Mouse (Mus musculus) brain, adult 10 weeks (tissue): ENCODE data around the gene Ripk1. TPM values are rescaled to one million over a fixed set of nuclear protein-coding genes. Genes with fewer than 3 reads are reported as not detected.

Source experiments
- polyA plus RNA-seq: library from polyadenylated mRNA; stranded (reverse); fragments of 350-450 nt; fragmentation: Illumina TruSeq; extraction: RNeasy Lipid Tissue Mini Kit (QIAGEN cat#74804); gene quantifications from one replicate; pipeline ENCODE4 v1.2.3, GENCODE M21; 2015; ENCODE audit warnings: low read depth, low replicate concordance

Ripk1 gene
- polyA plus RNA-seq = 3.6 TPM

DNA sequence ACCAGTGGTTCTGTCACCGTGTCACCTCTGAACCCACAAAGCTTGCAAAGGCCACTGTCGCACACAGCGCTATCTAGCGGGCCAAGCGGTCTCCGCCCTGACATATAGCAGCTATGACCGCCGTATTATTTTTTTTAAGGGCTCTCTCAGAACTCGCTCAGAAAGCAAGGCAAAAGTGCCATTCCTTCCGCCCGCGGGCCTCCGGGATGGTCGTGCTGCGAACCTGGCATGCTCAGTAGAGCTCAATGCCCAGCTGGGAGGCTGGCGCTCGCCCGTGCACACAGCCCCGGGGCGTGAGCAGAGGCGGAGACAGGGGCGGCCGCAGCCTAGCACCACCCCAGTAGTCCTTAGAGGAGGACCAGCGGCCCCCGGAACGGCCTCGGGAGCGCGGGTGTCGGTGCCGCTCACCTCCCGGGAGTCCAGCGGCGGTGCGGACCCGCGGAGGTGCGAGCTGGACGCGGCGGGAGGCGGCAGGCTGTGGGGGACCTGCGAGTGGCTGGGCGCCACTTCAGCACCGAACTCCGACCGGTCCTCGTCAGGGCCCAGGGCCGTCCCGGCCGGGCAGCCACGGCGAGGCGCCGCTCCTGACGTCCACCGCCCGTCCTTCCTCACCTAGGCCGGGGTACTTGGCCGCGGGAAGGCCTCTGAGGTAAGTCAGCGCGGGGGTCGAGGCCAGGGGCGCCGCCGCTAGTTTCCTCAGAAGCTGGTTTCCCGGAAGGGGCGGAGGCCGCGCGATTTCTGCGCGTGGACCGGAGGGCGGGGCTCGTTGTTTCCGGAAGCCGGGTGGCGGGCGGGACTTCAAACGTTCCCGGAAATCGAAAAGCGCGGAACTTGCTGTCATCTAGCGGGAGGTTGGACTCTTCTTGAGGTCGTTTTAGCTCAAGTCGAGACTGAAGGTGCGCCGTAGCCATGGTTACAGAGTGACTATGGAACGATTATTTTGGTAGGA is at the start of gene Ripk1, which contains the start of gene Serpinb6a:
Gene Ripk1, plus strand, starts transcription at position 306 of the 949 bp plus-strand sequence.
Gene Serpinb6a, minus strand, starts transcription at position 737 of the 949 bp plus-strand sequence.

GRCm38 (mm10) chr13:33964206-33965046 is 37.7 kb upstream of the Ripk1 start, which contains the start of gene Nqo2:
TSS of gene Nqo2 (plus strand) at chr13:33964687.

GRCm38 (mm10) chr13:34037172-34038055 is 35.3 kb downstream of the Ripk1 start, which contains the start of gene Bphl:
TSS of gene Bphl (plus strand) at chr13:34037597.

GRCm38 (mm10) chr13:34077492-34078271 is 75.5 kb downstream of the Ripk1 start, which contains the start of gene Tubb2a:
TSS of gene Tubb2a (minus strand) at chr13:34078007.

Other genes starting within 250 kb of the Ripk1 start
- not detected for gene Serpinb6e, start 159.0 kb upstream of the Ripk1 start, polyA plus RNA-seq
- gene Serpinb6c, start 96.7 kb upstream of the Ripk1 start, polyA plus RNA-seq = not detected
- gene Nqo2, start 37.7 kb upstream of the Ripk1 start, polyA plus RNA-seq = 12.6 TPM
- gene Serpinb6a, start 431 bp downstream of the Ripk1 start, polyA plus RNA-seq = 72.9 TPM
- 52.1 TPM for gene Bphl, start 35.2 kb downstream of the Ripk1 start, polyA plus RNA-seq
- 803 TPM for gene Tubb2a, start 75.6 kb downstream of the Ripk1 start, polyA plus RNA-seq
- 162 TPM for gene Tubb2b, start 128.1 kb downstream of the Ripk1 start, polyA plus RNA-seq
- 28.0 TPM for gene Psmg4, start 160.6 kb downstream of the Ripk1 start, polyA plus RNA-seq